Mouse (Mus musculus): Measurements from ENCODE around the gene Sostdc1. TPM values are rescaled to one million over a fixed set of nuclear protein-coding genes. Genes with fewer than 3 reads are reported as not detected.

Sostdc1 gene
- total and polyA plus RNA-seq, 3 experiments: not detected

DNA sequence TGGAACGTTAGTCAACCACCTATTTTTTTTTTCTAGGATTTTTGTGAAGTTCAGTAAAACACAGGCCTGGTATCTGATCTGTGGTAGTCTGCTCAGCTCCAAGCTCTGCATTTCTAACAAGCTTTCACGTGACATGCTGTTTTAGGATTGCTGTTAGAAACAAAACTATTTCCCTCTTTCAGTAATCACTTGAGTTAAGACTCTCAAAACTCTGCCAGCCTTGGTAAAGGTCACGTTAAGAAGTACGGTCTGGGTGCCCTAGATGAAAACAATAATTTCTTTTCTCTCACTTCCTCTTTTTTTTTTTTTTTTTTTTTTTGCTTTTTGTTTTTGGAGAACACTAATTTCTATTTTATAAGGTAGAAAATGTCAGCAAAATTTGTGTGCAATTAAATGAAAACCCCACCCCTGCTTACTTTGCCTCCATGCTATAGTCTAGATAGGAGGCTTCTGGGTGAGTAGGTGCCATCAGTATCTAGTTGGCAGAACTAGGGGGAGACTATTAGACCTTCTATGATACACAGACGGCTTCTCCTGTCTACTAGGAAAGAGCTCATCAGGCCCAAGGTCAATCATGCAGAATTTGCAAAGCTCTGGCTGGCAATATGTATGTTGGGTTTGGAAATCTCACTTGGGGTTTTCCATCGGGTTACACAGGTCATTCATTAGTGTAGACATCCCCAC, 5.1 kb upstream of the Sostdc1 start:
- dilution Hi-C loops (cut with MboI; ENCODE audit: extremely low pct_ligation_motif_present, extremely low pct_unique_long_range_greater_than_20kb, low sequenced_read_pairs) (no loop called here), in situ Hi-C loops (cut with MboI; ENCODE audit: low pct_ligation_motif_present, low pct_unique_long_range_greater_than_20kb, low sequenced_read_pairs) (no loop called here)
- Histone ChIP-seq H3K27me3 (replicated peaks) (no peaks in the 10 kb centered on the region), H3K4me1 (ENCODE audit: control insufficient read depth in 1 of 2, insufficient read depth in 2 of 2) (peaks cover 5 to 33% of the 10 kb centered on the region in 2 experiments; a peak in 3 of 4 replicates), H3K9ac (ENCODE audit: insufficient read depth, low read depth) (0 out of 2 replicates have a peak overlapping the region, but pooled peaks have one; percentile 18), H3K9me3 (replicated peaks; ENCODE audit: low read length) (no peaks in the 10 kb centered on the region), H3K36me3 (replicated peaks in 1 of 2; ENCODE audit: control insufficient read depth in 1 of 2, insufficient read depth in 1 of 2, low read length in 1 of 2) (no peaks in the 10 kb centered on the region), H3K79me2 (replicated peaks; ENCODE audit: control insufficient read depth, extremely low read depth, insufficient read depth, poor library complexity, severe bottlenecking) (no peaks in the 10 kb centered on the region), H3K27ac (ENCODE audit: insufficient read depth, low read depth) (no peak overlapping the region), H3K4me2 (ENCODE audit: insufficient read depth, low read depth, poor library complexity, severe bottlenecking) (peak overlapping the region; percentile 50; the same call in 1 of the 2 replicates), H3K4me3 (replicated peaks in 1 of 3; ENCODE audit: low read depth in 2 of 3, low read length in 2 of 3, poor library complexity in 1 of 3) (no peak overlapping the region)
- TF ChIP-seq MAFK (IDR thresholded peaks at IDR 0.05; ENCODE audit: insufficient replicate concordance, low read length): no peak
- TF ChIP-seq GABPA (IDR thresholded peaks at IDR 0.05; ENCODE audit: insufficient replicate concordance, low read depth, low read length): no peak
- TF ChIP-seq SMC3 (IDR thresholded peaks at IDR 0.05; ENCODE audit: low read depth, low read length): no peak
- peak; percentile 81 for TF ChIP-seq IRF4 (IDR thresholded peaks at IDR 0.05; ENCODE audit: low read depth, low read length)
- no peak for TF ChIP-seq ZKSCAN1 (IDR thresholded peaks at IDR 0.05; ENCODE audit: borderline replicate concordance, low read depth, low read length)
- TF ChIP-seq CHD1 (IDR thresholded peaks at IDR 0.05; ENCODE audit: low read depth, low read length): no peak
- TF ChIP-seq ZNF384 (IDR thresholded peaks at IDR 0.05; ENCODE audit: low read depth, low read length): peak; percentile 96
- no peak for TF ChIP-seq MEF2A (IDR thresholded peaks at IDR 0.05; ENCODE audit: borderline replicate concordance, low read depth, low read length)
- no peak for TF ChIP-seq USF2 (conservative IDR thresholded peaks at IDR 0.05; ENCODE audit: low read depth, low read length)
- TF ChIP-seq POLR2A (IDR thresholded peaks at IDR 0.05; ENCODE audit: low read depth, low read length): no peak
- TF ChIP-seq TBP (conservative IDR thresholded peaks at IDR 0.05; ENCODE audit: low read depth, low read length): no peak
- TF ChIP-seq MXI1 (IDR thresholded peaks at IDR 0.05; ENCODE audit: low read depth, low read length): no peak
- TF ChIP-seq TCF12 (IDR thresholded peaks at IDR 0.05; ENCODE audit: low read depth, low read length): no peak
- TF ChIP-seq EP300 (IDR thresholded peaks at IDR 0.05; ENCODE audit: low read length): peak; percentile 86
- peak; percentile 95 for TF ChIP-seq BHLHE40 (IDR thresholded peaks at IDR 0.05; ENCODE audit: low read depth, low read length)
- no peak; the same call in 1 of the 2 replicates for TF ChIP-seq RCOR1 (conservative IDR thresholded peaks at IDR 0.05; ENCODE audit: low read depth, low read length)
- no peak for TF ChIP-seq USF1 (IDR thresholded peaks at IDR 0.05; ENCODE audit: low read depth, low read length)
- no peak for TF ChIP-seq MYC (IDR thresholded peaks at IDR 0.05; ENCODE audit: low read depth, low read length)
- TF ChIP-seq CHD2 (IDR thresholded peaks at IDR 0.05; ENCODE audit: low read length): no peak
- no peak for TF ChIP-seq SIN3A (IDR thresholded peaks at IDR 0.05; ENCODE audit: low read length)
- TF ChIP-seq NELFE (IDR thresholded peaks at IDR 0.05; ENCODE audit: low read depth, low read length): no peak
- TF ChIP-seq POLR2AphosphoS2 (IDR thresholded peaks at IDR 0.05; ENCODE audit: low read depth, low read length): no peak
- no peak for TF ChIP-seq UBTF (IDR thresholded peaks at IDR 0.05; ENCODE audit: low read depth, low read length)
- TF ChIP-seq JUND (conservative IDR thresholded peaks at IDR 0.05; ENCODE audit: low read depth, low read length): no peak
- TF ChIP-seq ZMIZ1 (IDR thresholded peaks at IDR 0.05; ENCODE audit: low read depth, low read length): no peak
- TF ChIP-seq MAX (IDR thresholded peaks at IDR 0.05; ENCODE audit: low read length): no peak
- no peak for TF ChIP-seq KAT2A (IDR thresholded peaks at IDR 0.05; ENCODE audit: insufficient replicate concordance, low read length)
- peak; percentile 46; the same call in 1 of the 2 replicates for TF ChIP-seq ETS1 (conservative IDR thresholded peaks at IDR 0.05; ENCODE audit: low read depth, low read length)
- no peak for TF ChIP-seq NRF1 (IDR thresholded peaks at IDR 0.05; ENCODE audit: low read depth, low read length)
- TF ChIP-seq RAD21 (IDR thresholded peaks at IDR 0.05; ENCODE audit: low read depth, low read length): no peak
- no peak for TF ChIP-seq PAX5 (IDR thresholded peaks at IDR 0.05; ENCODE audit: low read length)
- TF ChIP-seq HCFC1 (IDR thresholded peaks at IDR 0.05; ENCODE audit: low read depth, low read length): no peak
- no peak for TF ChIP-seq E2F4 (IDR thresholded peaks at IDR 0.05; ENCODE audit: insufficient replicate concordance, low read depth, low read length)
- DNase-seq (ENCODE audit: extremely low read depth): peak; percentile 60
